Mouse (Mus musculus) midbrain, embryonic 11.5 days (tissue): Measurements from ENCODE around the gene Tmeff1. TPM values are rescaled to one million over a fixed set of nuclear protein-coding genes. Genes with fewer than 3 reads are reported as not detected.

Experiments
- ATAC-seq: fragments of 200-750 bp; cut with Nextera tagmentation; 2 replicates; pipeline ENCODE4 v1.8.0; 2017; ENCODE audit warnings: moderate TSS enrichment, moderate library complexity; ENCODE audit not compliant: low FRiP score
- DNase-seq: peaks from one replicate; pipeline ENCODE4 v3.0.0; 2015; ENCODE audit warnings: low spot score; ENCODE audit errors: missing footprints
- H3K27ac ChIP-seq: fragments of 300-500 bp; sonication (generic); 2 replicates; pipeline ENCODE4 v1.5.1; 2014; ENCODE audit warnings: low read depth, low read length
- H3K27me3 ChIP-seq: fragments of 300-500 bp; sonication (generic); 2 replicates; pipeline ENCODE4 v1.6.1; 2014; ENCODE audit warnings: mild to moderate bottlenecking, low read length, moderate library complexity, mixed read lengths; ENCODE audit not compliant: control insufficient read depth, insufficient read depth
- H3K36me3 ChIP-seq: fragments of 300-500 bp; sonication (generic); 2 replicates; pipeline ENCODE4 v1.6.1; 2014; ENCODE audit warnings: mild to moderate bottlenecking, low read length, moderate library complexity, mixed read lengths; ENCODE audit not compliant: control insufficient read depth, insufficient read depth
- H3K4me1 ChIP-seq: fragments of 300-500 bp; sonication (generic); 2 replicates; pipeline ENCODE4 v1.6.1; 2014; ENCODE audit warnings: low read length; ENCODE audit not compliant: control insufficient read depth, insufficient read depth
- H3K4me2 ChIP-seq: fragments of 300-500 bp; sonication (generic); 2 replicates; pipeline ENCODE4 v1.6.1; 2014; ENCODE audit warnings: mild to moderate bottlenecking, moderate library complexity
- H3K4me3 ChIP-seq: fragments of 300-500 bp; sonication (generic); 2 replicates; pipeline ENCODE4 v1.5.1; 2014; ENCODE audit warnings: low read depth, low read length
- H3K9ac ChIP-seq: fragments of 300-500 bp; sonication (generic); 2 replicates; pipeline ENCODE4 v1.6.1; 2014; ENCODE audit warnings: low read length
- H3K9me3 ChIP-seq: fragments of 300-500 bp; sonication (generic); 2 replicates; pipeline ENCODE4 v1.6.1; 2016; ENCODE audit warnings: low read length; ENCODE audit not compliant: control insufficient read depth
- WGBS: fragments of 180-500 bp; shearing (Covaris S2); extraction: QIAGEN DNeasy Blood & Tissue Kit; methylation state at CpG from one replicate; pipeline ENCODE4 v1.1.7; 2014; 5-methylcytosine and 5-hydroxymethylcytosine counted together
- polyA plus RNA-seq: library from polyadenylated mRNA; unstranded; fragments of >200 nt; fragmentation: Nextera tagmentation; extraction: Ambion mirVana; gene quantifications from 2 replicates; pipeline ENCODE4 v1.2.1, GENCODE M21; 2014

The Tmeff1 gene
- polyA plus RNA-seq, 1 experiment from 2014 or later = 258 TPM

GRCm38 (mm10) chr4:48543071-48543865 lies 41.7 kb upstream of the Tmeff1 start:
- H3K4me1 ChIP-seq = peaks cover 69% of the 10 kb centered on the region
- H3K27ac ChIP-seq = no peak overlapping the region
- 58% methylated on average over 6 of the region's 6 CpGs for WGBS
- H3K27me3 ChIP-seq = no peaks in the 10 kb centered on the region
- H3K9me3 ChIP-seq = no peaks in the 10 kb centered on the region
- no peaks in the 10 kb centered on the region for H3K36me3 ChIP-seq
- DNase-seq (peak; percentile 76), ATAC-seq (no peak)
- no peak overlapping the region for H3K4me3 ChIP-seq
- H3K4me2 ChIP-seq = no peak overlapping the region
- no peak overlapping the region for H3K9ac ChIP-seq

DNA sequence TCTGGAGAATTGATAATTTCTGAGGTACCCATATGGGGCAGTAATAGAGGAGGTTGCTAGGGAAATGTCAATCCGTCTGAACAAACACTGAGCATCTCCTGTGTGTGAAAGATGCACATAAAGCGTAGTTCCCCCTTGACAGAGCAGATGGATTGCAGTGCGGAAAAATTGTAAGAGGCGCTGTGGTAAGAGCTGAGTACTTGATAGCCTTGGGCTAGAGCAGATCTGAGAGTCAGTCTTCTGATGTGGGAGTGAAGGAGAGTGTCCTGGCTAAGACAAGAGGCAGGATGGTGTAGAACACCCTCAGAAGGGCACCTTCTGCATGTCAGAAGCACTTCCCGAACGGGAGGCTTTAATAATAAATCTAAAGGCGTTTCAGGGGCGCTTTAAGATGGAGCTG lies 40.8 kb upstream of the Tmeff1 start:
- peak overlapping the region; percentile 9; the same call in 1 of the 2 replicates for H3K9ac ChIP-seq
- H3K9me3 ChIP-seq = no peaks in the 10 kb centered on the region
- peaks cover 74% of the 10 kb centered on the region for H3K4me1 ChIP-seq
- no peaks in the 10 kb centered on the region for H3K36me3 ChIP-seq
- no peak overlapping the region for H3K4me3 ChIP-seq
- no peaks in the 10 kb centered on the region for H3K27me3 ChIP-seq
- no peak for ATAC-seq
- WGBS = 73% methylated on average over 8 of the region's 8 CpGs
- DNase-seq = peak; percentile 81
- H3K27ac ChIP-seq = no peak overlapping the region
- no peak overlapping the region for H3K4me2 ChIP-seq

DNA sequence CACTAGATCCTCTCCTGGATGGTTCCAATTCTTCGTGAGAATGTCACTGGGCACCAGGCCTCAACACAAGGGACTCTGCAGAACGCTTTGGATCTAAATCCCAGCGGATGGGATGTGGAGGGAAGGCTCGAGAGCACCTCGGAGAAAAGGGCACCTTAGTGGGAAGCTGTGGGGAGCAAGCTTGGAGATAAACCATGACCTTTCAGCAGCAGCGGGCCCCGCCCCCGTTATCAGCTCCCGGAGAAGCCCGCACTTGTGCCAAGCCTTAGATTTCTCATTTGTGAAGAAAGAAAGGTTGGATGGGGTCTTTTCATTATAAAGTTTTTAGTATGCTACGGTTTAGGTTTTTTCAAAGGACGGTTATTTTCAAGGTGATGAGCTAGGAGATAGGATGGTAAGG lies 39.0 kb upstream of the Tmeff1 start:
- Histone ChIP-seq H3K27me3 (no peaks in the 10 kb centered on the region), H3K4me3 (no peak overlapping the region), H3K4me2 (no peak overlapping the region), H3K4me1 (peaks cover 70% of the 10 kb centered on the region), H3K36me3 (no peaks in the 10 kb centered on the region), H3K27ac (peak overlapping the region; percentile 86), H3K9ac (peak overlapping the region; percentile 26), H3K9me3 (no peaks in the 10 kb centered on the region)
- 43% methylated on average over 12 of the region's 12 CpGs for WGBS
- ATAC-seq (no peak), DNase-seq (no peak)

DNA sequence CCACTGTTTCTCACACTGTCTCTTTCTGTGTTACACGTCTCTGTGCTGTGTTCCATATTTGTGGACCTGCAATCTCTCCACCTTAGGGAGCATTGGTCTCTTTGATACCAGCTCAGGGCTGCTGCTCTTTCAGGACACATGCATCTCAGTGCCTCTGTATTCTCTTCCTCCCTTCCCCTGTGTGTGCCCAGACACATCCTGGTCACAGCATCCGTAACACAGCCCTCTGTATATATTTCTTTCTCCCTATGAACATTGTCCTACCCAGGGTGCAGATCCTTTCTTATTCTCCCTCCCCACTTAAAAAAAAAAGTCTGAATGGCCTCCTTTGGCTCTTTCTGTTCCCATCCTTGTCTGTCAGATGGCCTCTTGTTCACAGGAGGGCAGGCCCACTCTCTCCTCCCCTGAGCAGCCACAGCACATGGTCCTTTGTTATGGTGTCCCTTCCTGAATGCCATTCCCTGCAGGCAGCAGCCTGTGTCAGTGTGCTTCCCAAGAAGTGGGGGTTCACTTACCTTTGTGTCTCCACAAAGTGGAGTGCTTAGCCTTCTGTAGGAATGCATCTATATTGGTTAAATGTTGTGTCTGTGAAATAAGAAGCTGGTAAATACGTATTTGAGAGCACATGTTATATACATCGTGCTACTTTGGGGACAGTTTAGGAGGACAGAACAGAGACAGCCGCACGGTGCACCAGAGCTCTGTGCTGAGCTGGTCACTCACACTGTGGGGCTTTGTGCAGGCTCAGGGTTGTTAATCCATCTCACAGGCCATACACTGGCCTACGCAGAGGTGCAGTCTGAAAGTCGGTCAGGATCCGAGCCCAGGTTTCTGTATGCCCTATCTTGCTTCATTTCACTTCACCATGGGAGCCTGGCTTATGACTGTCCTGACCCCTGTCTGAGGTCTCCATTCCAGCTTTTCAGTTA lies 38.1 kb upstream of the Tmeff1 start:
- no peaks in the 10 kb centered on the region for H3K9me3 ChIP-seq
- no peak overlapping the region for H3K4me3 ChIP-seq
- DNase-seq (peak; percentile 92), ATAC-seq (peak; percentile 87)
- peak overlapping the region; percentile 58 for H3K9ac ChIP-seq
- no peaks in the 10 kb centered on the region for H3K27me3 ChIP-seq
- H3K36me3 ChIP-seq = no peaks in the 10 kb centered on the region
- peaks cover 66% of the 10 kb centered on the region for H3K4me1 ChIP-seq
- WGBS = 11% methylated on average over 9 of the region's 9 CpGs
- peak overlapping the region; percentile 31 for H3K4me2 ChIP-seq
- peak overlapping the region; percentile 86 for H3K27ac ChIP-seq

GRCm38 (mm10) chr4:48548393-48549045 lies 36.5 kb upstream of the Tmeff1 start:
- Histone ChIP-seq H3K9me3 (no peaks in the 10 kb centered on the region), H3K9ac (no peak overlapping the region), H3K4me1 (peaks cover 49% of the 10 kb centered on the region), H3K27me3 (no peaks in the 10 kb centered on the region), H3K4me3 (no peak overlapping the region), H3K4me2 (no peak overlapping the region), H3K36me3 (peaks cover 6% of the 10 kb centered on the region; the same call in 1 of the 2 replicates), H3K27ac (no peak overlapping the region)
- no peak for DNase-seq
- ATAC-seq = 0 out of 2 replicates have a peak, but pooled peaks have one; percentile 6
- WGBS = 43% methylated on average over 6 of the region's 6 CpGs

- ATAC-seq (no peak), DNase-seq (peak; percentile 60)
- peaks cover 39% of the 10 kb centered on the region for H3K4me1 ChIP-seq
- H3K4me3 ChIP-seq = no peak overlapping the region
- H3K36me3 ChIP-seq = peaks cover 12% of the 10 kb centered on the region; the same call in 1 of the 2 replicates
- H3K9ac ChIP-seq = no peak overlapping the region
- no peaks in the 10 kb centered on the region for H3K9me3 ChIP-seq
- H3K27me3 ChIP-seq = no peaks in the 10 kb centered on the region
- WGBS = 90% methylated on average over 5 of the region's 5 CpGs
- no peak overlapping the region for H3K4me2 ChIP-seq
- H3K27ac ChIP-seq = no peak overlapping the region
Observed at GRCm38 (mm10) chr4:48549661-48550060, 35.3 kb upstream of the Tmeff1 start.

DNA sequence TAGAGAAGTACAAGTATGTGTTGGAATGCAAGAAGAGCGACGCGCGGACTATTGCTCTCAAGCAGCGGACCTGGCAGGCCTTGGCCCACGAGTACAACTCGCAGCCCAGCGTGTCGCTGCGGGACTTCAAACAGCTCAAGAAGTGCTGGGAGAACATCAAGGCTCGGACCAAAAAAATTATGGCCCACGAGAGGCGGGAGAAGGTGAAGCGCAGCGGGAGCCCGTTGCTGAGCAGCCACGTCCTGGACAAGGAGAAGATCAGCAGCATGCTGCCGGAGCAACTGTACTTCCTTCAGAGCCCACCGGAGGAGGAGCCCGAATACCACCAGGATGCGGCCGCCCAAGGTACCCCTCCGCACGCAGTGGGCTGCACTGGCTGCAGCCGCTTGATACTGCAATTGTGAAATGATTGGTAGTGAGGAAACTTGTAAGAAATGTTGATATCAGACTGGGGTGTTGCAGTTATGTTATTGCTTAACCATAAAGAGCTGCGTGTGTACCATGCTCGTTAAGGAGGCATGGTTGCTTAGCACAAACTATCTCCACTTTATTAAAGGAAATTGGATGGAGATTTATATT lies 32.4 kb upstream of the Tmeff1 start:
- 96% methylated on average over 27 of the region's 27 CpGs for WGBS
- ATAC-seq (no peak), DNase-seq (peak; percentile 41)
- Histone ChIP-seq H3K9ac (no peak overlapping the region), H3K9me3 (no peaks in the 10 kb centered on the region), H3K27ac (no peak overlapping the region), H3K36me3 (peaks cover 18% of the 10 kb centered on the region; the same call in 1 of the 2 replicates), H3K4me1 (peaks cover 11% of the 10 kb centered on the region), H3K4me3 (no peak overlapping the region), H3K4me2 (no peak overlapping the region), H3K27me3 (no peaks in the 10 kb centered on the region)

DNA sequence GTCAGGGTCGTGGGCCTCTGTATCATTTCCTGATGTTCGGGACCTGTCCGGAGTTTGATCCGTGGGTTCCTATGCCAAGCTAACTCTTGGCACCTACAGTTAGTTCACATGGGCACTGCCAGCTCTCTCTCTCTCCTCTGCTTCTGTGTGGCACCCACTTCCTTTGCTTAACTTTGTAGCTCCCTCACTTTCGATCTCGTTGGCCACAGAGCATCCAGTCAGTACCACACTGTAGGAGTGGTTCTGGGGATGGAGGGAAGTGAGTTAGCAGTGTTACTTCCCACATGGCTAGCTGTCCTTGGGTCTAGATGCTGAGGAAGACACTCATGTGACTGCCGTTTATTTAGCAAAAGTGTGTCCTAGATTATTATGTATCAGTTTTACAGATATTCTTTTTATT lies 30.8 kb upstream of the Tmeff1 start:
- peaks cover 18% of the 10 kb centered on the region; the same call in 1 of the 2 replicates for H3K36me3 ChIP-seq
- H3K4me2 ChIP-seq = no peak overlapping the region
- DNase-seq = no peak
- H3K9me3 ChIP-seq = no peaks in the 10 kb centered on the region
- WGBS = 91% methylated on average over 7 of the region's 7 CpGs
- H3K27me3 ChIP-seq = no peaks in the 10 kb centered on the region
- H3K4me1 ChIP-seq = no peaks in the 10 kb centered on the region
- no peak overlapping the region for H3K4me3 ChIP-seq
- no peak overlapping the region for H3K27ac ChIP-seq
- no peak for ATAC-seq
- no peak overlapping the region for H3K9ac ChIP-seq
